Mouse (Mus musculus) ES-Bruce4 (cell line): ENCODE data around the gene St6galnac3. TPM values are rescaled to one million over a fixed set of nuclear protein-coding genes. Genes with fewer than 3 reads are reported as not detected.

Source experiments
- H3K27ac ChIP-seq: 2 replicates; pipeline ENCODE4 v1.5.1; 2012; ENCODE audit warnings: low read length, inconsistent platforms; ENCODE audit not compliant: insufficient read depth
- H3K27me3 ChIP-seq: 2 replicates; pipeline ENCODE4 v1.6.1; 2012; ENCODE audit warnings: mild to moderate bottlenecking, low read length, inconsistent platforms; ENCODE audit not compliant: control insufficient read depth, poor library complexity, insufficient read depth, severe bottlenecking
- H3K36me3 ChIP-seq: 2 replicates; pipeline ENCODE4 v1.6.1; 2012; ENCODE audit warnings: inconsistent platforms, mild to moderate bottlenecking, low read length, moderate library complexity; ENCODE audit not compliant: control insufficient read depth, poor library complexity, insufficient read depth, severe bottlenecking
- H3K4me1 ChIP-seq: one replicate; pipeline ENCODE4 v1.8.1; 2011; ENCODE audit warnings: low read length; ENCODE audit not compliant: control insufficient read depth, insufficient read depth
- H3K4me3 ChIP-seq: 2 replicates; pipeline ENCODE4 v1.5.1; 2011; ENCODE audit warnings: low read depth, mild to moderate bottlenecking, low read length
- H3K9ac ChIP-seq: 2 replicates; pipeline ENCODE4 v1.6.1; 2012; ENCODE audit warnings: low read depth, mild to moderate bottlenecking, inconsistent platforms; ENCODE audit not compliant: poor library complexity, severe bottlenecking
- H3K9me3 ChIP-seq: replicated peaks from 2 replicates; pipeline ENCODE4 v1.6.1; 2012; ENCODE audit warnings: mild to moderate bottlenecking, low read length, inconsistent platforms; ENCODE audit not compliant: control insufficient read depth, poor library complexity, insufficient read depth, severe bottlenecking
- CTCF ChIP-seq: IDR thresholded peaks from one replicate; pipeline ENCODE4 v1.8.1; 2011; ENCODE audit warnings: low read depth, low read length
- EP300 ChIP-seq: IDR thresholded peaks from 2 replicates; pipeline ENCODE4 v1.6.1; 2011; ENCODE audit warnings: low read depth, low read length; ENCODE audit not compliant: insufficient read depth
- POLR2A ChIP-seq: IDR thresholded peaks from one replicate; pipeline ENCODE4 v1.8.1; 2011; ENCODE audit warnings: low read length; ENCODE audit not compliant: insufficient read depth
- polyA plus RNA-seq: library from polyadenylated mRNA; stranded (reverse); fragments of >200 nt; gene quantifications from 2 replicates; pipeline ENCODE4 v1.2.4, GENCODE M21; 2011; ENCODE audit warnings: low read depth; ENCODE audit not compliant: missing spikeins, insufficient read depth, insufficient read length

St6galnac3 gene
- polyA plus RNA-seq, 1 experiment = 4.8 TPM

- Histone ChIP-seq H3K9me3 (no peaks in the 10 kb centered on the region), H3K36me3 (no peaks in the 10 kb centered on the region), H3K4me1 (no peaks in the 10 kb centered on the region), H3K4me3 (no peak overlapping the region), H3K27ac (no peak overlapping the region), H3K9ac (no peak overlapping the region), H3K27me3 (no peaks in the 10 kb centered on the region)
- TF ChIP-seq CTCF = no peak
- no peak for TF ChIP-seq POLR2A
- no peak for TF ChIP-seq EP300
These were observed 316.6 kb downstream of the St6galnac3 start for GRCm38 (mm10) chr3:153408361-153408760.

- Histone ChIP-seq H3K4me3 (no peak overlapping the region), H3K4me1 (no peaks in the 10 kb centered on the region), H3K36me3 (no peaks in the 10 kb centered on the region), H3K27ac (no peak overlapping the region), H3K27me3 (no peaks in the 10 kb centered on the region), H3K9ac (no peak overlapping the region), H3K9me3 (no peaks in the 10 kb centered on the region)
- no peak for TF ChIP-seq CTCF
- TF ChIP-seq POLR2A = no peak
- no peak for TF ChIP-seq EP300
These were observed 317.3 kb downstream of the St6galnac3 start for GRCm38 (mm10) chr3:153407698-153408097.

- H3K9me3 ChIP-seq = no peaks in the 10 kb centered on the region
- H3K27me3 ChIP-seq = no peaks in the 10 kb centered on the region
- no peak overlapping the region for H3K4me3 ChIP-seq
- no peaks in the 10 kb centered on the region for H3K36me3 ChIP-seq
- H3K4me1 ChIP-seq = no peaks in the 10 kb centered on the region
- H3K27ac ChIP-seq = no peak overlapping the region
- H3K9ac ChIP-seq = no peak overlapping the region
- no peak for TF ChIP-seq EP300
These were observed 318.1 kb downstream of the St6galnac3 start for GRCm38 (mm10) chr3:153406858-153407257.

- no peaks in the 10 kb centered on the region for H3K9me3 ChIP-seq
- H3K4me1 ChIP-seq = no peaks in the 10 kb centered on the region
- H3K27ac ChIP-seq = no peak overlapping the region
- H3K36me3 ChIP-seq = no peaks in the 10 kb centered on the region
- no peak for TF ChIP-seq POLR2A
- TF ChIP-seq EP300 = no peak
- no peak for TF ChIP-seq CTCF
- no peak overlapping the region for H3K9ac ChIP-seq
- H3K27me3 ChIP-seq = no peaks in the 10 kb centered on the region
- H3K4me3 ChIP-seq = no peak overlapping the region
These were observed 318.8 kb downstream of the St6galnac3 start for GRCm38 (mm10) chr3:153406220-153406619.

- Histone ChIP-seq H3K27ac (no peak overlapping the region), H3K9ac (no peak overlapping the region), H3K4me1 (no peaks in the 10 kb centered on the region), H3K9me3 (no peaks in the 10 kb centered on the region), H3K4me3 (no peak overlapping the region), H3K36me3 (no peaks in the 10 kb centered on the region), H3K27me3 (no peaks in the 10 kb centered on the region)
- TF ChIP-seq CTCF (no peak), EP300 (no peak)
These were observed 319.3 kb downstream of the St6galnac3 start for GRCm38 (mm10) chr3:153405643-153406042.

GRCm38 (mm10) chr3:153400259-153400658 is 324.7 kb downstream of the St6galnac3 start:
- Histone ChIP-seq H3K27me3 (no peaks in the 10 kb centered on the region), H3K4me3 (no peak overlapping the region), H3K9me3 (no peaks in the 10 kb centered on the region), H3K9ac (no peak overlapping the region), H3K36me3 (no peaks in the 10 kb centered on the region), H3K27ac (no peak overlapping the region), H3K4me1 (no peaks in the 10 kb centered on the region)
- no peak for TF ChIP-seq EP300
- no peak for TF ChIP-seq CTCF
- TF ChIP-seq POLR2A = no peak
